Mouse (Mus musculus) neural tube, embryonic 11.5 days (tissue): ENCODE results near the gene Ankrd16. TPM values are rescaled to one million over a fixed set of nuclear protein-coding genes. Genes with fewer than 3 reads are reported as not detected.
A peak's percentile ranks its signal among the peaks of the same experiment; 100 is the strongest.

ENCODE experiments used
- ATAC-seq: fragments of 200-750 bp; cut with Nextera tagmentation; 2 replicates; pipeline ENCODE4 v1.8.0; 2017; ENCODE audit warnings: moderate number of reproducible peaks, mild to moderate bottlenecking, moderate TSS enrichment, moderate library complexity; ENCODE audit not compliant: insufficient read depth, low FRiP score, low TSS enrichment
- DNase-seq: peaks from one replicate; pipeline ENCODE4 v3.0.0-alpha.2; 2015; ENCODE audit warnings: low spot score
- H3K27ac ChIP-seq: fragments of 300-500 bp; sonication (generic); 2 replicates; pipeline ENCODE4 v1.5.1; 2014; ENCODE audit warnings: low read depth, mild to moderate bottlenecking, low read length
- H3K27me3 ChIP-seq: fragments of 300-500 bp; sonication (generic); 2 replicates; pipeline ENCODE4 v1.6.1; 2014; ENCODE audit warnings: mild to moderate bottlenecking, low read length, mixed read lengths; ENCODE audit not compliant: control insufficient read depth, insufficient read depth
- H3K36me3 ChIP-seq: fragments of 300-500 bp; sonication (generic); 2 replicates; pipeline ENCODE4 v1.6.1; 2014; ENCODE audit warnings: mild to moderate bottlenecking, low read length, moderate library complexity, mixed read lengths; ENCODE audit not compliant: control insufficient read depth, insufficient read depth
- H3K4me1 ChIP-seq: fragments of 300-500 bp; sonication (generic); 2 replicates; pipeline ENCODE4 v1.6.1; 2014; ENCODE audit warnings: low read length, mixed read lengths; ENCODE audit not compliant: control insufficient read depth, insufficient read depth
- H3K4me2 ChIP-seq: fragments of 300-500 bp; sonication (generic); 2 replicates; pipeline ENCODE4 v1.6.1; 2014; ENCODE audit warnings: low read depth, mild to moderate bottlenecking, moderate library complexity
- H3K4me3 ChIP-seq: fragments of 300-500 bp; sonication (generic); 2 replicates; pipeline ENCODE4 v1.5.1; 2014; ENCODE audit warnings: low read depth, low read length
- H3K9ac ChIP-seq: fragments of 300-500 bp; sonication (generic); 2 replicates; pipeline ENCODE4 v1.6.1; 2014; ENCODE audit warnings: mild to moderate bottlenecking, low read length
- H3K9me3 ChIP-seq: fragments of 300-500 bp; sonication (generic); 2 replicates; pipeline ENCODE4 v1.6.1; 2016; ENCODE audit warnings: low read length; ENCODE audit not compliant: control insufficient read depth
- whole genome bisulfite sequencing: fragments of 180-500 bp; shearing (Covaris S2); extraction: QIAGEN DNeasy Blood & Tissue Kit; methylation state at CpG from one replicate; pipeline ENCODE4 v1.1.7; 2014; 5-methylcytosine and 5-hydroxymethylcytosine counted together
- polyA plus RNA-seq: library from polyadenylated mRNA; unstranded; fragments of >200 nt; fragmentation: Nextera tagmentation; extraction: Ambion mirVana; gene quantifications from 2 replicates; pipeline ENCODE4 v1.2.1, GENCODE M21; 2014

Gene Ankrd16
- polyA plus RNA-seq, 1 experiment from 2014 or later = 28.0 TPM

DNA sequence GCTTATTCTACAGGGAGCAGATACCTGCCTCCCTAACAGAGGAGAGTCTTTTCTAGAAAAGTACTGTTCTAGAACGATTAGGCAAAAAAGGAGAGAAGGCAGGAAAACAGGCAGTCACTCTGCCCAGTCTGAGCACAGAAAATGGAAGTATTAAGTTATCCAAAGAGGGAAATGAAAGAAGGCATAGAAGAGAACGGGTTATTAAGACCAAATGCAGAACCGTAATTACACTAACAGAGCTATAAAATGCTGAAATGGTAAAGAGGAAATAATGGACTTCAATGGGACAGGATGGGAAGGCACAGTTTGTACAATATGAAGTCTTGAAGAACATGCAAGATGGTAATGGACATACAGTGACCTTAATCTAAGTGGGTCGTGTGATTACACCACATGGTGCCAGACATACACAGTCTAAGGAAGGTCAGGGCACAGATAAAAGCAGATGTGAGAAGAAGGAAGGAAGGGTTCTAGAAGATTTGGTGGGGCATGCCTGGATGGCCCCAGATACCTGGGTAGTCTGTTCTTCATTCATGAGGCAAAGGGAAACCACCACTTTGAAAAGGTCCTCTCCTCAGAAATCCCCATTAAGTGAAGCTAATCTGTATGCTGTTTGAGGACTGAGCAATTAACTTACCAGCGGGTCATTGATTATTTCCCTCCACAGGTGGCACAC, 11.1 kb upstream of the Ankrd16 start:
- Histone ChIP-seq H3K4me1 (no peaks in the 10 kb centered on the region), H3K27me3 (no peaks in the 10 kb centered on the region), H3K9me3 (no peaks in the 10 kb centered on the region), H3K27ac (no peak overlapping the region), H3K9ac (no peak overlapping the region), H3K4me3 (no peak overlapping the region), H3K4me2 (no peak overlapping the region), H3K36me3 (peaks cover 14% of the 10 kb centered on the region)
- WGBS = 79% methylated on average over 5 of the region's 5 CpGs
- DNase-seq = no peak
- ATAC-seq = no peak

- no peaks in the 10 kb centered on the region for H3K27me3 ChIP-seq
- H3K4me2 ChIP-seq = no peak overlapping the region
- peaks cover 14% of the 10 kb centered on the region for H3K36me3 ChIP-seq
- WGBS = 92% methylated on average over 10 of the region's 10 CpGs
- no peaks in the 10 kb centered on the region for H3K4me1 ChIP-seq
- no peak overlapping the region for H3K4me3 ChIP-seq
- DNase-seq (no peak), ATAC-seq (no peak)
- H3K9ac ChIP-seq = no peak overlapping the region
- H3K27ac ChIP-seq = no peak overlapping the region
- no peaks in the 10 kb centered on the region for H3K9me3 ChIP-seq
These were observed 10.5 kb upstream of the Ankrd16 start for GRCm38 (mm10) chr2:11767161-11767545.

- Histone ChIP-seq H3K4me1 (peaks cover 3% of the 10 kb centered on the region), H3K9me3 (no peaks in the 10 kb centered on the region), H3K36me3 (peaks cover 3% of the 10 kb centered on the region; the same call in 1 of the 2 replicates), H3K9ac (no peak overlapping the region), H3K27me3 (no peaks in the 10 kb centered on the region), H3K27ac (no peak overlapping the region), H3K4me3 (no peak overlapping the region), H3K4me2 (no peak overlapping the region)
- DNase-seq (no peak), ATAC-seq (no peak)
- 87% methylated on average over 4 of the region's 4 CpGs for WGBS
These were observed 6.0 kb upstream of the Ankrd16 start for GRCm38 (mm10) chr2:11771701-11772100.

DNA sequence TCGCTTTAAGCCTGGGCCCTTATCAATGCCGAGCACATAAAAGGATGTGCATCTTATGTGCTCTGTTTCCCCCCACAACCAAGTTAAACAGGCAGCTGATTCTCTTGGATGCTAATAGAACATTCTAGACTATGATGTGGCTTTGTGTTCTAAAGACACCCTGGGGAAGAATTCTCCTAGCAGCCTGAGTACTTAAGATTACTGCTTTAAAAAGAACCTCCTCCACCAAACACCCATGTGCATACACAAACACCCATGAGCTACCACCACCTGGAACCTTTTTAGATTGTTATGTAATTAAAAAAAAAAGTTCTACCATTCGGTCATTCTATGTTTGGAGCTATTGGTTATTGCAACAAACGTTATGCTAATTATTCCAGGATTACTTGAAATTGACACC, 5.3 kb upstream of the Ankrd16 start:
- H3K36me3 ChIP-seq = peaks cover 3% of the 10 kb centered on the region; the same call in 1 of the 2 replicates
- no peak overlapping the region for H3K4me3 ChIP-seq
- 89% methylated on average over 4 of the region's 4 CpGs for WGBS
- H3K9me3 ChIP-seq = no peaks in the 10 kb centered on the region
- H3K9ac ChIP-seq = no peak overlapping the region
- no peaks in the 10 kb centered on the region for H3K27me3 ChIP-seq
- H3K27ac ChIP-seq = no peak overlapping the region
- H3K4me2 ChIP-seq = no peak overlapping the region
- peaks cover 4% of the 10 kb centered on the region for H3K4me1 ChIP-seq
- ATAC-seq (no peak), DNase-seq (no peak)

DNA sequence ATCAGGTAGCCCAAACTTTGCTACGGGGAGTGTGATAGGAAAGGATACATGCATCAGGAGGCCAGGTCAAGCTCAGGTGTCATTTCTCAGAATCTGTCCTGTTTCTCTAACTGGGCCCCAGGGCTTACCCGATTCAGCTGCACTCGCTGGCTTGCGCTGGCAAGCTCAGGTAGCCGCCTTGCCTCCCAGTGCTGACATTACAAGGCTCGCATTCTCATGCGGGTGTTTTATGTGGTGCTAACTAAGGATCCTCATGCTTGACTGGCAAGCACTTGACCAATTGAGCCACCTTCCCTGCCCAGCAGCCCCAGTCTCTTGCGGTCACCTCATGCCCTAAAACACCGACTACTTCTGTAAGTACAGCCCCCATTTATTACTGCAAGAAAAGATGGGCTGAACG, 3.2 kb upstream of the Ankrd16 start:
- H3K4me1 ChIP-seq = peaks cover 8% of the 10 kb centered on the region
- no peaks in the 10 kb centered on the region; the same call in 1 of the 2 replicates for H3K36me3 ChIP-seq
- no peak overlapping the region for H3K9ac ChIP-seq
- no peaks in the 10 kb centered on the region for H3K9me3 ChIP-seq
- no peak for ATAC-seq
- H3K27me3 ChIP-seq = no peaks in the 10 kb centered on the region
- no peak overlapping the region for H3K27ac ChIP-seq
- DNase-seq = no peak
- no peak overlapping the region for H3K4me2 ChIP-seq
- WGBS = 83% methylated on average over 10 of the region's 10 CpGs
- no peak overlapping the region for H3K4me3 ChIP-seq

DNA sequence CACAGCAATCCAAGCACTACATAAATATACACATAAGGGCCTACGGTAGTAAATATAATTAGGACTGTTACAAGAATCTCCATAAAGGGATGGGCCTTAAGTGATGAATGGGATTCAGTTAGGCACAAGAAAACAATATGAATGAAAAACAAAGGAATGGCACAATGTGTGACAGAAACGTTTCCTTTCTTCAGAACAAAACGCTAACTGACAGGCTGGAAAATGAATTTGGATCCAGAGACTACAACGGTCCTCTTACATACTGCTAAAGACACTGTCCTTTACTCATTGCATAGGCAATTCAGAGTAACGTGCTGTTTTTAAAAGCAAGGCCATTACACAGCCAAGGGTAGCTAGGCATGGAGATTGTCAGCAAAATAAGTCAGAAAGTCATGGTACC, 2.6 kb upstream of the Ankrd16 start:
- ATAC-seq (no peak), DNase-seq (no peak)
- WGBS = 86% methylated on average over 5 of the region's 5 CpGs
- Histone ChIP-seq H3K4me2 (no peak overlapping the region), H3K9ac (no peak overlapping the region), H3K27ac (no peak overlapping the region), H3K4me3 (no peak overlapping the region), H3K4me1 (peaks cover 11% of the 10 kb centered on the region), H3K36me3 (no peaks in the 10 kb centered on the region), H3K27me3 (no peaks in the 10 kb centered on the region), H3K9me3 (no peaks in the 10 kb centered on the region)

DNA sequence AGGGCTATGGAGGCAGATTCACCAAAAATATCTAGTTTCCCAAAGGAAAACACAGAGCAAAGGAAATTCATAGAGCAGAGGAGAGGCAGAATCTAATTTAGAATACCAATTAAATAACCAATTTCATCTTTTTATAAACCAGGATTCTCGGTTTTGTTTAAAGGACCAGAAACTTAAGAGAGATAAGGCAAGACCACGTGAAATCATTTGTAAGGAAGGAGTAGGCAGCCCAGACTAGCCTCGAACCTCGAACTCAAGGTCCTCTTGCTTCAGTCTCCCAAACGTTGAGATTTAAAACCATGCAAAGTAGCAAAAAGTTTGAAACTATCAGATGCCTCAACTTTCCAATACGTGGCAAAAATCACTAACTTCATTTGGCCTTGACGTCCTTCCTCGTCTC, 1.3 kb upstream of the Ankrd16 start:
- 50% methylated on average over 8 of the region's 8 CpGs for WGBS
- peak overlapping the region; percentile 80 for H3K4me3 ChIP-seq
- ATAC-seq (no peak), DNase-seq (no peak)
- H3K27me3 ChIP-seq = no peaks in the 10 kb centered on the region
- H3K9me3 ChIP-seq = no peaks in the 10 kb centered on the region
- H3K4me2 ChIP-seq = peak overlapping the region; percentile 81
- peaks cover 2% of the 10 kb centered on the region for H3K36me3 ChIP-seq
- no peak overlapping the region for H3K27ac ChIP-seq
- peaks cover 11% of the 10 kb centered on the region for H3K4me1 ChIP-seq
- H3K9ac ChIP-seq = peak overlapping the region; percentile 79

GRCm38 (mm10) chr2:11778087-11778823, 579 bp downstream of the Ankrd16 start:
- H3K4me1 ChIP-seq = peaks cover 11% of the 10 kb centered on the region
- no peaks in the 10 kb centered on the region for H3K27me3 ChIP-seq
- peak overlapping the region; percentile 80 for H3K9ac ChIP-seq
- peak; percentile 85 for ATAC-seq
- H3K27ac ChIP-seq = peak overlapping the region; percentile 88
- peak overlapping the region; percentile 89 for H3K4me2 ChIP-seq
- DNase-seq = peak; percentile 88
- WGBS = under 1% methylated on average over 35 of the region's 43 CpGs
- H3K36me3 ChIP-seq = peaks cover 12% of the 10 kb centered on the region
- no peaks in the 10 kb centered on the region for H3K9me3 ChIP-seq
- peak overlapping the region; percentile 80 for H3K4me3 ChIP-seq

DNA sequence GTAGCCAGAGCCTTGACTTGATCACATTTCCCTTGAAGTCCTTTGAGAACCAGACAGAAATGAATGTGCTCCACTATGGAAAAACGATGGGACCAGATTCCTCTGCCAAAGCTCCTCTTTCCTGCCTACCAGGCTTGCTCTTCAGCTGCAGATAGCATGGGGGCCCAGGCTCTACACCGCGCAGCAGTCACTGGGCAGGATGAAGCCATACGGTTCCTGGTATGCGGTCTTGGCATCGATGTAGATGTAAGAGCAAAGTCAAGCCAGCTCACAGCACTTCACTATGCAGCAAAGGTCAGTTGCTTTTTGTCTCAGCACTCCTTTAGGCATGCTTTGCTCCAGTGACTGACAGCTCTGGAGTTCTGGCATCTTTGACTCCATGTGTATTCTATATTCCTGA, 6.5 kb downstream of the Ankrd16 start:
- no peaks in the 10 kb centered on the region for H3K27me3 ChIP-seq
- ATAC-seq (no peak), DNase-seq (no peak)
- H3K9me3 ChIP-seq = no peaks in the 10 kb centered on the region
- H3K36me3 ChIP-seq = peaks cover 18% of the 10 kb centered on the region
- no peak overlapping the region for H3K9ac ChIP-seq
- peaks cover 6% of the 10 kb centered on the region for H3K4me1 ChIP-seq
- H3K4me3 ChIP-seq = no peak overlapping the region
- H3K4me2 ChIP-seq = no peak overlapping the region
- no peak overlapping the region for H3K27ac ChIP-seq
- 94% methylated on average over 6 of the region's 6 CpGs for WGBS
